Mouse (Mus musculus) G1E (cell line): ENCODE data around the gene Rcor2.

Experiments used
- CTCF ChIP-seq: IDR thresholded peaks from 2 replicates; pipeline ENCODE4 v1.5.1; 2012; ENCODE audit warnings: low read depth, low read length, inconsistent platforms, mixed read lengths
- GATA1 ChIP-seq: IDR thresholded peaks from 2 replicates; pipeline ENCODE4 v1.6.1; 2012; ENCODE audit warnings: borderline replicate concordance, low read length, inconsistent platforms, mixed read lengths
- TAL1 ChIP-seq: conservative IDR thresholded peaks from 2 replicates; pipeline ENCODE4 v1.6.1; 2012; ENCODE audit warnings: low read depth, low read length, inconsistent platforms, mixed read lengths

DNA sequence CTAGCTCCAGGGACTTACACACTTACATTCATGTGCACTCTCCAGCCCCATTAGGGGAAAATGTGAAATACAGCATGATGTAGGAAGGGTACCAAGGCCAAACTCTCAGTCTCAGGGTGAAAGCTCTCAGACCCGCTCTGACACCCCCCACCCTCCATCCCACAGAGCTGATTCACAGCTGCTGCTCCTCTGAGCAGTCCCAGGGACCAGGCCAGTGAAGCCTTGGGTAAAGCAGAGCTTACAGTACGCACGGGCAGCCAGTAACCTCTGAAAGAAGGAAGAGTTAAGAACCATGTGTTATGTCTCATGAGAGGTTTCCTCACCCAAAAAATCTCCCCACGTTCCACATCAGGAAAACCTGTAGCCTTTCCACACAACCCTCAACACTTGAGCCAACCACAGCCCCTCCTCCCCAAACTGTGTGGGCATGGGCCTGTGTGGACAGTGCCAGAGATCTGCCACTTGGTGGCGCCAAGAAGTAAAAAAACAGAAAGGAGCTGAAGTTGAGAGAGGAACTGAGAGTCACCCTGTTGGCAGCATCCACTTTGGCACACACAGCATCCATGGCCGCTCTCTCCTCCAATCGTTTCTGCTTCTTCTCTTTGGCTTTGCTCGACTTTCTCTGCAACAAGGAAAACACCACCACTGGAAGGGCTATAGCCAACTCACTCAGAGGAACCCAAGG, 32.4 kb upstream of the Rcor2 start:
- TF ChIP-seq CTCF (peak; percentile 59), TAL1 (no peak), GATA1 (no peak)
